Mouse (Mus musculus): ENCODE data around the gene Ntrk3.

Gene Ntrk3

GRCm38 (mm10) chr7:78443373-78444036, 294.3 kb downstream of the Ntrk3 start:
- no peak for DNase-seq (ENCODE audit: low read depth in 1 of 2, low spot score in 2 of 2)

DNA sequence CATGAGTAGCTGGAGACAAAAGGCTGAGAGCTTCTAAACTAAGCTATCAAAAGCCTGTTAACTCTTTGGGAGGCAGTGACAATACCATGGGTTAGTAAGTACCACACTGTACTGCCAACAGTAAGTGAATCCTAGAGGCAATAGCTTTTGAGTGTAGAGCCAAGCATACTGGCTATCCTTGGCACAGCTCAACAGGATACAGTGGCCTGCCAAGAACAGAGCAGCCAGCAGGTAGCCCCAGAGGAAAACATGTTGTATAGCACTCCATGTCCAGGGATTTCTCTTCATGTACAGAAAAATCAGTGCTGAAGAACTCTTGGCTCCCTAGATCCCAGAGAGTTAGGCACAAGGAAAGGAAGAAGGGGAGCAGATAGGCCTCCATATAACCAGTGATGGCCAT, 296.1 kb downstream of the Ntrk3 start:
- DNase-seq (ENCODE audit: low read depth in 1 of 2, low spot score in 2 of 2): no peak

GRCm38 (mm10) chr7:78440896-78441295, 296.9 kb downstream of the Ntrk3 start:
- DNase-seq (ENCODE audit: low read depth in 1 of 2, low spot score in 2 of 2): no peak

GRCm38 (mm10) chr7:78440476-78440875, 297.3 kb downstream of the Ntrk3 start:
- DNase-seq (ENCODE audit: low read depth in 1 of 2, low spot score in 2 of 2): no peak

DNA sequence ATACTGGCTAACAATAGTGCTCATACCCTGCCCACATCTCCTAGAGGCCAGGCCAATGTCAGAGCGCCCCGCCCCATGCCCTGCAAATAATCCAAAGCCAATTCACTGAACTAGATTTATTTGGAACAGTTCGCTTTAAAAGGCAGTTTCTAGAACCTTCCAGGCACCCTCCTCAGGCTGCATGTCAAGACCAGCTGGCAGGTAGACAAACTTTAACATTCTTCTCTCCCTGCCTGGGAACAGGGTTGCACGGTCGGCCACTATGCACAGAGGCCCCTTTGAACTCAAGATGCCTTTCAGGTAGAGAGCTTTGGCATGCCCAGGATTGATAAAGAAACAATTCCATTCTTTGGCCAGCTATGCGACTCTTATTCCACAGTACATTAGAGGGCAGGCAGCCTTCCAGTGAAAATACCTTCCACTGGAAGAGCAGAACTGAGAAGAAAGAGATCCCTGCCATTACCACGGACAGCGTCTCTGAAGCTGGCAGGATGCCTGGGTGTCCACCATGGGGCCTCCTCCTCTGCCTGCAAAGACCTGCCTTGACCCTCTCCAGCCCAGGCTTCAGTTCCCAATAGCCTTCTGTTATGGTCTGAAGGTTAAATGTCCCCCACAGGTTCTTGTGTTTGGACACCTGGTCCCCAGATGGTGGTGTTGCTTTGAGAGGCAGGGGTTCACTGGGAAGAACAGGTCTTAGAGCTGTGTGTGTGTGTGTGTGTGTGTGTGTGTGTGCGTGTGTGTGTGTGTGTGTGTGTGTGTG, 298.3 kb downstream of the Ntrk3 start:
- no peak for DNase-seq (ENCODE audit: low read depth in 1 of 2, low spot score in 2 of 2)

- no peak for DNase-seq (ENCODE audit: low read depth in 1 of 2, low spot score in 2 of 2)
Observed at GRCm38 (mm10) chr7:78433617-78434144, 304.1 kb downstream of the Ntrk3 start.

DNA sequence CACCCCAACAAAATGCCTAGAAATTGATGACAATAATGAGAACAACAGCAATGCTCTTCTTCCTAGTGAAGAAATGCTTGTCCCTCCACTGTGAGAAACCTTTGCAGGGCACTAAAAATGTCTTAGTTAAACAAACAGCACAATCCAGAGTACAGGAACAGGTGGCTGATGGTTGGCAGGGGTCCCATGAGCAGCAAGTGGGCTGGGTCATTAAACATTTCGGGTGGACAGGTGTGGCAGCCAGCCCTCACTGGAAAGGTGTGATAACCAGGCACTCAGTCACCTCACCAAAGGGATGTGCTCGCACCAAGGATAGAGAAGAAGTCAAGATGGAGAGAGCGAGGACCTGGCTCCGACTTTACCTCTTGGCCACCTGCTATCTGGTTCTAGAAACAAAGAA, 306.2 kb downstream of the Ntrk3 start:
- DNase-seq (ENCODE audit: low read depth in 1 of 2, low spot score in 2 of 2): no peak

DNA sequence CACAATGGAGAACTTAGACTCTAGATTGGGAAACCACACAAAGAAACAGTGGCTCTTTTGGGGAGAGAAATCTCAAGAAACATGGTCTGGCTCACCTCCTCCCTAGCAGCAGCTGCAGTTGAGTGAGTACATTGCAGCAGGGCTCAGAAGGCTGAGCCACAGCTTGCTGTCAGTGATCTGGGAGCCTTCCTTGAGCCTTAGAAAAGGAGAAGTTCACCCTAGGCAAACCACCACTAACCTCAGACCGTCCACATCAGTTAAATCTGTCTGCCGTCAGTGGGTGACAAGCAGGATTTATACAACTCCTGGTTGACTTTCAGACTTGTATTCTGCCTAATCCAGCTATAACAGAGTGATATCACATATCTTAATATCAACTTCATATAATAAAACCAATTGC, 325.6 kb downstream of the Ntrk3 start:
- DNase-seq (ENCODE audit: low read depth in 1 of 2, low spot score in 2 of 2): no peak

- DNase-seq (ENCODE audit: low read depth in 1 of 2, low spot score in 2 of 2): no peak
Observed at GRCm38 (mm10) chr7:78409970-78410369, 327.8 kb downstream of the Ntrk3 start.

GRCm38 (mm10) chr7:78406641-78407291, 331.0 kb downstream of the Ntrk3 start:
- no peak for DNase-seq (ENCODE audit: low read depth in 1 of 2, low spot score in 2 of 2)

DNA sequence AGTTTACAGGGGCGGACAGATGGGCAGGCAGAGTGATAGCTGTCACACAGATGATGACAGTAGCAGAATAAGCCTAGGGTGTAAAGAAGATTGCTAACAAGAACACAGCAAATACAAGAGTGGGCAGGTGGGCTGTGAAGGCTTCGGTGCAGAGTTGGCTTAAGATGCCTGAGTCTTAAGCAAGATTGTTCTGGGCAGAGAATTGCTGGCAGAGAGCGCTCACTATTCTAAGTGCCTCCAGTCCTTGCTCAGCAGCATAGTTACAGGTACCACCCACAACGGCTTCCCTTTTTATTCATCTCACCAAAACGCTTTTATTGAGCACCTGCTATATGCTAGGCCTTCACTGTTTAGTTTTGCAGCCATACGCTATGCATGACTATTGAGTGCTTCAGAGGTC, 333.3 kb downstream of the Ntrk3 start:
- DNase-seq (ENCODE audit: low read depth in 1 of 2, low spot score in 2 of 2): no peak

DNA sequence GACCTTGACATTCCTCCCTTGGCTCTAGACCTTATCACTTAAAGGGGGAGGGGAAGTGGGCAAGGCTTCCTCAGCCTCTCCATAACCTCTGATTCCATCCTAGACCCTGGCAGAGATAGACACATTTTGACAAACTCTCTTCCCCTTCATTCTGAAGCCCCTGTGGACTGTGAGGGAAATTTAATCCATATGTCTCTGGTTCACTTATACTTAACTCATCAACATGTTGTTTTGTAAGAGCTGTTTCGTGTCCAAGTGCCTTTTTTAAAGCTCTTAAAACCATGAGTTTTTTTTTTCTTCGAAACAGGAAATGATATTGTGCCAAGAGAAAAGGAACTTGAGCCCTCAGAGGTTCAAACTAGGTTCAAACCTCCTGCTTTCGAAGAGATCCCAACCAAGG, 335.3 kb downstream of the Ntrk3 start:
- no peak for DNase-seq (ENCODE audit: low read depth in 1 of 2, low spot score in 2 of 2)

DNA sequence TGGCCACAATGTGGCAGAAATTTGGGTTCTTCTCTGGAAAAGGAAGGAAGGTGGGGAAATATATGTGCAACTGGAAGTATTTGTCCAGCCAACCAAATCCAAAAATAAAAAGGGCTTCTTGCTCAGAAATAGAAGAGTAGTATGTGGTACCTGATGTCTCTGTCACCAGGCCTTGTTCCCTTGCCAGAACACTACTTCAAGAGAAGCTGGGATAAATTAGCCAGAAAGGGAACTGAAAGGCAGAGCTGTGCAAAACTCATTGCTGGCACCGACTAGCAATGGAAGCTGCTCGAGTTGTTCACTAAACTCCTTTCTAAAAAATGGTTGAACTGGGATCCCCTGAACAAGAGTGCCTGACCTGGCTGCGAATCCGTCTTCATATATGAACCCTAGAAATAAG, 337.6 kb downstream of the Ntrk3 start:
- no peak for DNase-seq (ENCODE audit: low read depth in 1 of 2, low spot score in 2 of 2)

GRCm38 (mm10) chr7:78398377-78398776, 339.4 kb downstream of the Ntrk3 start:
- DNase-seq (ENCODE audit: low read depth in 1 of 2, low spot score in 2 of 2): no peak

GRCm38 (mm10) chr7:78397215-78397614, 340.6 kb downstream of the Ntrk3 start:
- DNase-seq (ENCODE audit: low read depth in 1 of 2, low spot score in 2 of 2): no peak

GRCm38 (mm10) chr7:78390019-78390418, 347.8 kb downstream of the Ntrk3 start:
- DNase-seq (ENCODE audit: low read depth in 1 of 2, low spot score in 2 of 2): no peak

- no peak for DNase-seq (ENCODE audit: low read depth in 1 of 2, low spot score in 2 of 2)
Observed at GRCm38 (mm10) chr7:78388101-78388500, 349.7 kb downstream of the Ntrk3 start.

GRCm38 (mm10) chr7:78385971-78386370, 351.8 kb downstream of the Ntrk3 start:
- no peak for DNase-seq (ENCODE audit: low read depth in 1 of 2, low spot score in 2 of 2)

DNA sequence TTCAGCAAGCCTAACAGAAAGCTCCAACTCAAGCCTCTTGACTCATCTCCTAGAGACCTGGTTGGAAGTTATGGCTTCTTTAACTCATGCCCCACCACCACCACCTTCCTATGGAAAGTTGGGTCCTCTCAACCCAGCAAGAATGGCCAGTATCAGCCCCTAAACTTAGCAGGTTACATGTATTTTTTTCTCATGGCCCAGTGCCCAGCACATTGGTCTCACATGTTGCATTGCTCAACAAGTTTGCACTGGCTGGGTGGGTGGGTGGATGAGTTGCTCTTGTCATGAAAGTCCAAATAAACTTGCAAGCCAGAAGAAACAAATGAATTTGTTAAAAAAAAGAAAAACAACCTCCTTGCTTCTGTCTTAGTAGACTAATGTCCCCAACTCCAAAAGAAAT, 353.7 kb downstream of the Ntrk3 start:
- no peak for DNase-seq (ENCODE audit: low read depth in 1 of 2, low spot score in 2 of 2)

- DNase-seq (ENCODE audit: low read depth in 1 of 2, low spot score in 2 of 2): no peak
Observed at GRCm38 (mm10) chr7:78382126-78382525, 355.7 kb downstream of the Ntrk3 start.

- DNase-seq (ENCODE audit: low read depth in 1 of 2, low spot score in 2 of 2): no peak
Observed at GRCm38 (mm10) chr7:78379784-78380183, 358.0 kb downstream of the Ntrk3 start.

- no peak for DNase-seq (ENCODE audit: low read depth in 1 of 2, low spot score in 2 of 2)
Observed at GRCm38 (mm10) chr7:78378306-78378705, 359.5 kb downstream of the Ntrk3 start.

Measured in monocyte, adult 2 months (primary cell).